Mouse (Mus musculus): ENCODE measurements around the gene Gm13030. TPM values are rescaled to one million over a fixed set of nuclear protein-coding genes. Genes with fewer than 3 reads are reported as not detected.
"Not testable (repeated sequence)": the region's sequence is repeated elsewhere in the genome, so short reads cannot be mapped to it uniquely, and the experiment has no call there.

Gm13030 gene
- not detected in 2 replicates for polyA plus RNA-seq (2016; fragmentation: Nextera tagmentation; extraction: Ambion mirVana)

GRCm38 (mm10) chr4:138873864-138874263 lies at the start of gene Gm13030:
Gene Gm13030 (minus strand): TSS chr4:138873964.
- 77% methylated on average over 6 of the region's 6 CpGs for WGBS
- no peak for DNase-seq (ENCODE audit: low spot score)

GRCm38 (mm10) chr4:138922131-138922459 lies 48.3 kb upstream of the Gm13030 start:
- Histone ChIP-seq H3K36me3 (no peaks in the 10 kb centered on the region), H3K4me1 (replicated peaks) (peaks cover 15% of the 10 kb centered on the region), H3K27ac (no peak overlapping the region), H3K4me3 (peak overlapping the region; percentile 30), H3K9me3 (0 out of 2 replicates have a peak, but pooled peaks cover 4% of the 10 kb centered on the region), H3K27me3 (ENCODE audit: insufficient read depth, poor library complexity, severe bottlenecking) (no peaks in the 10 kb centered on the region)
- DNase-seq (ENCODE audit: low spot score): peak; percentile 93
- 3% methylated on average over 11 of the region's 11 CpGs for WGBS

More at GRCm38 (mm10) chr4:138873864-138874263, at the start of gene Gm13030:
- no peak within 1 kb of the TSS for H3K4me3 ChIP-seq
- no peaks in the 10 kb centered on the region for H3K9me3 ChIP-seq
- peaks cover 11% of the 10 kb centered on the region for H3K4me1 ChIP-seq (replicated peaks)
- H3K36me3 ChIP-seq: no peaks in the 10 kb centered on the region
- no peaks in the 10 kb centered on the region for H3K27me3 ChIP-seq (ENCODE audit: insufficient read depth, poor library complexity, severe bottlenecking)
- H3K27ac ChIP-seq: no peak within 1 kb of the TSS

GRCm38 (mm10) chr4:138921254-138922130 lies 47.7 kb upstream of the Gm13030 start:
- Histone ChIP-seq H3K4me3 (peak overlapping the region; percentile 30), H3K9me3 (0 out of 2 replicates have a peak, but pooled peaks cover 4% of the 10 kb centered on the region), H3K36me3 (no peaks in the 10 kb centered on the region), H3K27ac (no peak overlapping the region), H3K27me3 (ENCODE audit: insufficient read depth, poor library complexity, severe bottlenecking) (no peaks in the 10 kb centered on the region), H3K4me1 (replicated peaks) (peaks cover 15% of the 10 kb centered on the region)
- 37% methylated on average over 20 of the region's 20 CpGs for WGBS
- no peak for DNase-seq (ENCODE audit: low spot score)

GRCm38 (mm10) chr4:138917282-138917681 lies 43.5 kb upstream of the Gm13030 start:
- no peaks in the 10 kb centered on the region for H3K36me3 ChIP-seq
- no peak overlapping the region for H3K4me3 ChIP-seq
- H3K27ac ChIP-seq: no peak overlapping the region
- peaks cover 22% of the 10 kb centered on the region for H3K4me1 ChIP-seq (replicated peaks)
- DNase-seq (ENCODE audit: low spot score): no peak
- no peaks in the 10 kb centered on the region for H3K27me3 ChIP-seq (ENCODE audit: insufficient read depth, poor library complexity, severe bottlenecking)
- H3K9me3 ChIP-seq: 0 out of 2 replicates have a peak, but pooled peaks cover 3% of the 10 kb centered on the region
- WGBS: 84% methylated on average over 9 of the region's 9 CpGs

GRCm38 (mm10) chr4:138913797-138914196 lies 40.0 kb upstream of the Gm13030 start, which contains the start of gene Otud3:
Gene Otud3 (minus strand): TSS chr4:138913945.
- WGBS: 1% methylated on average over 39 of the region's 39 CpGs
- peaks cover 9% of the 10 kb centered on the region for H3K36me3 ChIP-seq
- DNase-seq (ENCODE audit: low spot score): peak; percentile 95
- H3K27ac ChIP-seq: peak within 1 kb of the TSS; percentile 91
- H3K4me1 ChIP-seq (replicated peaks): peaks cover 14% of the 10 kb centered on the region
- H3K27me3 ChIP-seq (ENCODE audit: insufficient read depth, poor library complexity, severe bottlenecking): no peaks in the 10 kb centered on the region
- H3K4me3 ChIP-seq: peak within 1 kb of the TSS; percentile 89
- 0 out of 2 replicates have a peak, but pooled peaks cover 3% of the 10 kb centered on the region for H3K9me3 ChIP-seq

GRCm38 (mm10) chr4:138913141-138913787 lies 39.5 kb upstream of the Gm13030 start:
- WGBS: 1% methylated on average over 52 of the region's 52 CpGs
- 0 out of 2 replicates have a peak, but pooled peaks cover 3% of the 10 kb centered on the region for H3K9me3 ChIP-seq
- H3K4me3 ChIP-seq: peak overlapping the region; percentile 89
- no peaks in the 10 kb centered on the region for H3K27me3 ChIP-seq (ENCODE audit: insufficient read depth, poor library complexity, severe bottlenecking)
- DNase-seq (ENCODE audit: low spot score): no peak
- peak overlapping the region; percentile 91 for H3K27ac ChIP-seq
- peaks cover 10% of the 10 kb centered on the region for H3K36me3 ChIP-seq
- peaks cover 14% of the 10 kb centered on the region for H3K4me1 ChIP-seq (replicated peaks)

- Histone ChIP-seq H3K9me3 (no peaks in the 10 kb centered on the region), H3K27ac (no peak overlapping the region), H3K27me3 (ENCODE audit: insufficient read depth, poor library complexity, severe bottlenecking) (no peaks in the 10 kb centered on the region), H3K4me3 (no peak overlapping the region), H3K4me1 (replicated peaks) (no peaks in the 10 kb centered on the region), H3K36me3 (peaks cover 85% of the 10 kb centered on the region)
- WGBS: 95% methylated on average over 18 of the region's 18 CpGs
- DNase-seq (ENCODE audit: low spot score): no peak
Observed at GRCm38 (mm10) chr4:138905624-138906337, 32.0 kb upstream of the Gm13030 start.

GRCm38 (mm10) chr4:138899361-138899760 lies 25.6 kb upstream of the Gm13030 start:
- Histone ChIP-seq H3K27me3 (ENCODE audit: insufficient read depth, poor library complexity, severe bottlenecking) (no peaks in the 10 kb centered on the region), H3K36me3 (peaks cover 98% of the 10 kb centered on the region), H3K9me3 (no peaks in the 10 kb centered on the region), H3K4me3 (no peak overlapping the region), H3K4me1 (replicated peaks) (no peaks in the 10 kb centered on the region), H3K27ac (no peak overlapping the region)
- DNase-seq (ENCODE audit: low spot score): no peak
- 86% methylated on average over 7 of the region's 7 CpGs for WGBS

- not testable (repeated sequence) for H3K27me3 ChIP-seq (ENCODE audit: insufficient read depth, poor library complexity, severe bottlenecking); H3K9me3 ChIP-seq; H3K4me3 ChIP-seq; H3K27ac ChIP-seq; DNase-seq (ENCODE audit: low spot score); H3K4me1 ChIP-seq (replicated peaks)
- peaks cover 75% of the 10 kb centered on the region for H3K36me3 ChIP-seq
- 89% methylated on average over 11 of the region's 11 CpGs for WGBS
Observed at GRCm38 (mm10) chr4:138893789-138894188, 20.0 kb upstream of the Gm13030 start.

- H3K36me3 ChIP-seq: peaks cover 64% of the 10 kb centered on the region
- H3K27ac ChIP-seq: no peak overlapping the region
- H3K27me3 ChIP-seq (ENCODE audit: insufficient read depth, poor library complexity, severe bottlenecking): no peaks in the 10 kb centered on the region
- no peak overlapping the region for H3K4me3 ChIP-seq
- H3K9me3 ChIP-seq: no peaks in the 10 kb centered on the region
- no peak for DNase-seq (ENCODE audit: low spot score)
- WGBS: 78% methylated on average over 6 of the region's 6 CpGs
- H3K4me1 ChIP-seq (replicated peaks): peaks cover 12% of the 10 kb centered on the region; the same call in 1 of the 2 replicates
Observed at GRCm38 (mm10) chr4:138892655-138893054, 18.9 kb upstream of the Gm13030 start.

GRCm38 (mm10) chr4:138889635-138890034 lies 15.9 kb upstream of the Gm13030 start:
- Histone ChIP-seq H3K27ac (peak overlapping the region; percentile 23; the same call in 1 of the 2 replicates), H3K9me3 (no peaks in the 10 kb centered on the region), H3K27me3 (ENCODE audit: insufficient read depth, poor library complexity, severe bottlenecking) (no peaks in the 10 kb centered on the region), H3K4me1 (replicated peaks) (peaks cover 12% of the 10 kb centered on the region; the same call in 1 of the 2 replicates), H3K4me3 (no peak overlapping the region), H3K36me3 (peaks cover 34% of the 10 kb centered on the region)
- WGBS: 80% methylated on average over 8 of the region's 8 CpGs
- no peak for DNase-seq (ENCODE audit: low spot score)

- 66% methylated on average over 7 of the region's 7 CpGs for WGBS
- Histone ChIP-seq H3K27ac (peak overlapping the region; percentile 23; the same call in 1 of the 2 replicates), H3K36me3 (peaks cover 30% of the 10 kb centered on the region), H3K27me3 (ENCODE audit: insufficient read depth, poor library complexity, severe bottlenecking) (no peaks in the 10 kb centered on the region), H3K4me3 (no peak overlapping the region), H3K4me1 (replicated peaks) (peaks cover 12% of the 10 kb centered on the region; the same call in 1 of the 2 replicates), H3K9me3 (no peaks in the 10 kb centered on the region)
- no peak for DNase-seq (ENCODE audit: low spot score)
Observed at GRCm38 (mm10) chr4:138889165-138889564, 15.4 kb upstream of the Gm13030 start.

Data from hindbrain, embryonic 10.5 days (tissue).